Mouse (Mus musculus) retina, postnatal 7 days (tissue): ENCODE data around the gene Fmo4.
"Not testable (repeated sequence)": the region's sequence is repeated elsewhere in the genome, so short reads cannot be mapped to it uniquely, and the experiment has no call there.

ENCODE experiments used
- DNase-seq: peaks from one replicate; pipeline ENCODE4 v3.0.0-alpha.2; 2012; ENCODE audit warnings: low read depth, low spot score

Fmo4 gene

GRCm38 (mm10) chr1:162796441-162796840 is 17.3 kb downstream of the Fmo4 start:
- no peak for DNase-seq

- DNase-seq: no peak
Measured at GRCm38 (mm10) chr1:162792306-162793044, 21.3 kb downstream of the Fmo4 start.

GRCm38 (mm10) chr1:162785222-162785621 is 28.6 kb downstream of the Fmo4 start:
- DNase-seq: no peak

GRCm38 (mm10) chr1:162783669-162784248 is 30.0 kb downstream of the Fmo4 start:
- no peak for DNase-seq

DNA sequence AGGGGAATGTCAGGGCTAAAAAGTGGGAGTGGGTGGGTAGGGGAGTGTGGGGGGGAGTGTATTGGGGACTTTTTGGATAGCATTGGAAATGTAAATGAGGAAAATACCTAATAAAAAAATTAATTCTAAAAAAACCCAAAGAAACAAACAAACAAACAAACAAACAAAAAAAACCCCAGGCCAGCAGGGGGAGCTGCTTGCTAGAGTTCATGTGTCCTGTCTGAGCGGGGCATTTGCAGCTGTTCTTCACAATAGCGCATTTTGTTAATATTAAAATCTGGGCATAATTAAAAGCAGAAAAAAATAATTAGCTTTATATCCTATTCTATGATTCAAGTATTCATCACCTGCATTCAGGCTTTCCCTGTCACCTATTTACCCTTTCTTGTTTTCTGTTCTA is 32.7 kb downstream of the Fmo4 start:
- not testable (repeated sequence) for DNase-seq

GRCm38 (mm10) chr1:162777943-162778538 is 35.7 kb downstream of the Fmo4 start:
- no peak for DNase-seq

- DNase-seq: no peak
Measured at GRCm38 (mm10) chr1:162773661-162774060, 40.1 kb downstream of the Fmo4 start.

DNA sequence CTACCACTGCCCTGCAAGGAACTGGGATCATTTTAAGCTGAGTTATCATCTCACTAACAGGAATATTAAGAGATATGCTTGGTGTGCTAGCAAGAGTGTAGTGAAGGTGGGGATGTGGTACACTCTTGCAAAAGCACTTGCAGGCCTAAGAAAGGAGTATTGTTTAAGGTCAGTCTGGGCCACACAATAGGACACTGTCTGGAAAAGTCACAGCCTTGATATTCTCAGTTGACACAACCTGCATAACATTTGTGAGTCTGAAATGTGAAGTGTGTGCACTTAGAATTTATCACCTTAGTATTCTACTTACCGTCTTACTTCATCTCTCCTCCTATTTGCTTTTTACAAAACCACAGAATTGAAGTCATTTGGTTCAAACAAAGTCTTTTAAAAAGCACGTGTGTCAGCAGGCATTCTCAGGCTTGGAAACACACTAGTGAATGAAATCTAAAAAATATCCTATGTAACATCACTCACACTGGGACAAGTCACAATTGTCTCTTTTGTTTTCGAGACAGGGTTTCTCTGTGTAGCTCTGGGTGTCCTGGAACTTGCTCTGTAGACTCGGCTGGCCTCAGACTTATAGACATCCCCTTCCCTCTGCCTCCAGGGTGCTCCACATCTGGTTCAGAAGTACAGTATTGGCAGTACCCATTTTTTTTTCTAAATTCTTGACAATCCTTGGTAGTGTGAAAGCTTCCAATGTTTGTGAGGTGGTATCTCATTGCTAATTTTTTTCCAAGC is 42.0 kb downstream of the Fmo4 start:
- DNase-seq: no peak

- DNase-seq: no peak
Measured at GRCm38 (mm10) chr1:162752009-162752408, 61.8 kb downstream of the Fmo4 start.

- DNase-seq: no peak
Measured at GRCm38 (mm10) chr1:162749607-162750006, 64.2 kb downstream of the Fmo4 start.

- no peak for DNase-seq
Measured at GRCm38 (mm10) chr1:162748761-162749160, 65.0 kb downstream of the Fmo4 start.
